Mouse (Mus musculus): ENCODE results near the gene Rps27a.
"Not testable (repeated sequence)": the region's sequence is repeated elsewhere in the genome, so short reads cannot be mapped to it uniquely, and the experiment has no call there.

Gene Rps27a

DNA sequence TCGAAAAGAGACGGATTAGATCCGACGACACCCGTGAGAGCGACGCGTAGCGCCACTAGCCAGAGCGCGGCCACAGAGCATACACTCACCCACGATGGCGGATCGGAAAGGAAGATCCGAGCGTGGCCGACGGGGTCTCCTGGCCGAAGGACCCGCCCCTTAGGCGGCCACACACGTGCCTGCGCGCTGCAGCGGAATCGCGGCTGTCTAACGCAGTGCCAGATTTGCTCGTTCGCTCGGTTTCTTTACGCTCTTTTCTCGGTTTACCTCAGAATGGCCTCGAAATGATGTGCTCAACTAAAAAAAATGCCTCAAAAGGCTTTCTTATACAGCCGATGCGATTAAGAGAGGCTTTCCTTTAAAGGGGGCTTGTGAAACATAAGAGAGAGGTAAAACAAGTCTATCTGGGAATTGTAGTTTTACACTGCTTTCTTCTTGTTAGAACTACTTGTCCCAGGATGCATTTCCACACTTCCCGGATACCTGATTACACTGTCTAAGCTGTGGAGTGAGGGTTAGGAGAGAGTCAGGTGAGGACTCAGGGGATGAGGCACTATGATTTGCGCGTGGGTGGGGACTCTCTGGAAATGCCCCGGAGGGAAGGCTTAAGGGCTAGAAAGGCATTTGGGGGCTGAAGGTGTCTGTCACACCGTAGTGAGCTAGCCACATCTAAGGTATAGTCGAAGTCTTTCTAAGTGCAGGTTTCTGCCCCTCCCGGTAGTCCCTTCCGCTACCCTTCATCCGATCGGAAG, at the start of gene Rps27a, which contains the start of gene Clhc1:
Rps27a (minus strand) TSS at position 358 of the 752 bp plus-strand sequence.
Clhc1 (plus strand) TSS at position 199 of the 752 bp plus-strand sequence.
- DNase-seq, result peak; percentile 94

- no peak for DNase-seq
Observed at GRCm38 (mm10) chr11:29597159-29597558, 49.2 kb upstream of the Rps27a start.

DNA sequence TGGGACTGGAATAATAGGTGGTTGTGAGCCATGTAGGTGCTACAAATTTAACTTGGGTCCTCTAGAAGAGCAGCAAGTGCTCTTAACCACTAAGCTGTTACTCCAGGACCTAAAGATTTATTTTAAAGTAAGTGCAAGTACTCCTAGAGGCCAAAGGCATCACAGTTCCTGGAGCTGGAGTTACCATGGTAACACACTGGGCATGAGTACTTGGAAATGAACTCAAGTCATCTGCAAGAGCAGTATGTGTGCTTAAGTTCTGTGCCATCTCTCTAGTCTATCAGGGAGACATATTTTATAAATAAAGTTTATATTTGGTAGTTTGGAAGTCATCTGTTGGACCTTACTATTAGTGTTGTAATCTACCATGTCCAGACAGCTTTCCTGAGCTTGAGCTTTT, 47.3 kb upstream of the Rps27a start:
- no peak for DNase-seq

DNA sequence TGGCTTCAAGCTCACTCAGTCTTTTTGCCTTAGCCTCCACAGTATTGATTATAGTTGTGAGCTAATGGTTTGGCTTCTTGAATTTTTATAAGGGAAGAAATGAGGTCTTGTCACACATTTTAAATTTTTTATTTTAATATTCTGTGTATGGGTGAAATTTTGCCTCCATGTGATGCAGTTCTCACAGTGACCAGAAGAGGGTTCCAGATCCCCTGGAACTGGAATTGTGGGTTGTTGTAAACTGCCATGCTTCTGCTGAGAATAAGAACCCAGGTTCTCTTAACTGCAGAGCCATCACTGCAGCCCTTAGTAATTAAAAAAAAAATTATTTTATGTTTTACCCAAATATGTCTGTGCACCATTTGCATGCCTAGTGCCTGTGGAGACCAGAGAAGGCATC, 31.7 kb upstream of the Rps27a start:
- peak; percentile 17 for DNase-seq

DNA sequence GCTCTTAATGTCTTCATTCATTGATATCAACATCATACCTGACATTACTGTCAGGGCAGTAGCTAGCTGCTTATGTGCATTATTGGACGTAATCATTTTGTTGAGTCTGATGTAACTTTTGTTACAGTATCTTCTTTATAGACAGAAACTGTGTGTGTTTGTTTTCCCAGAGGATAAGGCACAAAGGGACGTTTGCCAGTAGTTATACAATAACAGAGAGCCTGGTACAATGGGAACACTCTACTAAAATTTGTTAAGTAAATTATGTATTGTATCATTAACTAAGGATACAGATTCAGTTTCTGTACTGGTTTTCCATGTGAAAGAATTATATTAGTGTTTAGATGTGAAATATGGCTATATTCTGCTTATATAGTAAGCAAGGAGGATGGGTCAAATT, 24.7 kb upstream of the Rps27a start:
- DNase-seq, result no peak

- DNase-seq, result no peak
Observed at GRCm38 (mm10) chr11:29571536-29571935, 23.6 kb upstream of the Rps27a start.

- no peak for DNase-seq
Observed at GRCm38 (mm10) chr11:29563406-29563805, 15.5 kb upstream of the Rps27a start.

GRCm38 (mm10) chr11:29560990-29561389, 13.1 kb upstream of the Rps27a start:
- DNase-seq, result no peak

- no peak for DNase-seq
Observed at GRCm38 (mm10) chr11:29560452-29560851, 12.5 kb upstream of the Rps27a start.

GRCm38 (mm10) chr11:29549425-29549778, 1.5 kb upstream of the Rps27a start:
- peak; percentile 19 for DNase-seq

DNA sequence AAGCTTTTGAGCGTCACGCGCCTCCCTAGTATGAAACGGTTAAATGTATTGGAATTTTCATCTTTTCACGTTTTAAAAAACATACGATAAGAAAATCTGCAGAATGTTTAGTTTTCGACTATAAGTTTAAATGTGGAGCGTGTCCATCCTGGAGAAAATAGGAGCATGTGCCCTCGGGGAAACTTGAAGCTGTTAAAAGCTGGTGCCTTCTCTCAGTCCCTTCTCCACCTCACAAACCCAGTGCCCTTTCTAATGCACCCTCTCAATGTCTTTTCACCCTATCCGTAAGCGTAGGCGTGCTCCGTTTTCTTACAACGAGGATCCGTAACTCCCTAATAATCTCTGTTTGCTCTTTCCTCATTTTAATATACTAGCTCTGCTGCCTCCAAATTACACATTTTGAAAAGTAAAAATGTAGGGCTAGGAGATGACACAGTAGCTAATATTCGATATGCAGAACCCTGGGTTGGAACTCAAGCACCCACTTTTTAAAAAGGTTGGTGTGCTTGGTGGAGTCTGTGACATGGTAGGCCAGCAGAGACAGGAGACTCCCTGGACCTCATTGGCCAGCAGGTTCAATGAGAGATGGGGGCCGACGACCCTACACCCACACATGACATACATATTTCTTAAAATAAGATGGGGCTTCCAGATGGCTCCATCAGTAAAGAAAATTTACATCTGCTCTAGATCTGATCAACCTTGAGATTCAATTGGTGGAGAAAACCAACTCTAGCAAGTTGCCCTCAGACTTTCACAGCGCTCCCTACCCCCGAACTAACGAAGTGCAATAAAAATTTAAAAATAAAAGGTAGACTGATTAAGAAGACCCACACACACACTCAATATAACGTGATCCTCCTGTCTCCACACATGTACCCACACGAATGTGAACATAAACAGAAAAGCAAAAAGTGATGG, 855 bp upstream of the Rps27a start:
- DNase-seq, result no peak

DNA sequence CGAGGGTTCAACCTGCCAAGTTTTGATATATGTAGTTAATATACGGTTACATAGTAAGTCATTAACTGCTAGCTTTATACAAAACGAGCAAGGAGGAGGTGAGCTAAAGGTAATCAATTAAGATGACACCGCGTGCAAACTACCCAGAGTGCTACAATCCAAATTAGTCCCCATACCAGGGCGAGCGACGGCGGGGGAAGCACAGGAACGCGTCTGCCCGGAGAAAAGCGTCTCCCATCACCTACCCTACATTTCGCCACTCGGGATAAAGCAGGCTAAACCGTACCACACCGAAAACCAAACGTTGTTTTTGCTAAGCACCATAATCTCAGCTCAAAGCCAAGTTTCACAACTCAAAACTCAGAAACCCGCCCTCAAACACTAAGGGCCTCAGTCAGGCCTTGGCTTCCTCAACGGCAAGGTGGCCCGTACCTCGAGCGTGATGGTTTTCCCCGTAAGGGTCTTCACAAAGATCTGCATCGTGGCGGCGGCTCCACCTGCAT, 609 bp downstream of the Rps27a start:
- no peak for DNase-seq

DNA sequence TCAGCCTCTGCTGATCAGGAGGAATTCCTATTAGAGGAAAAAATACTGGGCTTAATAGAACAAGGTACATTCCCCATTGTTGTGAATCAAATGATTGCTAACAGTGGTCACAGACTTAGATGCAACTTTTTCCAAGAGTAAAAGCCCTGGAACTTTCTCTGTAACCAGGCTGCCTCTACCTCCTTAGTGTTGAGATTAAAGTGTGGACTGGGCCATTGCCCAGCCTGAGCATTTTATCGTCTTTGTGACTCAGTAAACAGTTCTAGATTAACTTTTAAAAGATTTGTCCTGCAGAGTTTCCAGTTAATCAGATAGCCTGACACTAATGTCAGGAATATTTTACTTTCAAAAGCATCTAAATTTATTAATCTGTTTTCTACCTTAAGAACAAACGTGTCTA, 1.1 kb downstream of the Rps27a start:
- DNase-seq, result no peak

DNA sequence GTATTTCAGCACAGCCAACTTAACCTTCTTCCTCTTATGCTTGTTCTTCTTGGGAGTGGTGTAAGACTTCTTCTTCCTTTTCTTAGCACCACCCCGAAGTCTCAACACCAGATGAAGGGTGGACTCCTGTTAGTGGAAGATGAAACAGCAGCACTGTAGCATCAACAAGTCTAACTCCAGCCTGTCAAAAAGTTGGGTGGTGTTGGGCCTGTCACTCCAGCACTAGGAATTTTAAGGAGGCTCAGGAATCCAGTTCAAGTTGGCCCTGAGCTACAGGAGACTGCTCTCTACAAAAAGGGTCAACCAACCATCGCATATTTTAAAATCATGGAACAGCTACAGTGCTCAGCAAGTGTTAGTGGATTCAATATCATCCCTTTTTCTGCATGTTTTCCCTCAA, 1.6 kb downstream of the Rps27a start:
- not testable (repeated sequence) for DNase-seq

- not testable (repeated sequence) for DNase-seq
Observed at GRCm38 (mm10) chr11:29545150-29545752, 2.7 kb downstream of the Rps27a start.

DNA sequence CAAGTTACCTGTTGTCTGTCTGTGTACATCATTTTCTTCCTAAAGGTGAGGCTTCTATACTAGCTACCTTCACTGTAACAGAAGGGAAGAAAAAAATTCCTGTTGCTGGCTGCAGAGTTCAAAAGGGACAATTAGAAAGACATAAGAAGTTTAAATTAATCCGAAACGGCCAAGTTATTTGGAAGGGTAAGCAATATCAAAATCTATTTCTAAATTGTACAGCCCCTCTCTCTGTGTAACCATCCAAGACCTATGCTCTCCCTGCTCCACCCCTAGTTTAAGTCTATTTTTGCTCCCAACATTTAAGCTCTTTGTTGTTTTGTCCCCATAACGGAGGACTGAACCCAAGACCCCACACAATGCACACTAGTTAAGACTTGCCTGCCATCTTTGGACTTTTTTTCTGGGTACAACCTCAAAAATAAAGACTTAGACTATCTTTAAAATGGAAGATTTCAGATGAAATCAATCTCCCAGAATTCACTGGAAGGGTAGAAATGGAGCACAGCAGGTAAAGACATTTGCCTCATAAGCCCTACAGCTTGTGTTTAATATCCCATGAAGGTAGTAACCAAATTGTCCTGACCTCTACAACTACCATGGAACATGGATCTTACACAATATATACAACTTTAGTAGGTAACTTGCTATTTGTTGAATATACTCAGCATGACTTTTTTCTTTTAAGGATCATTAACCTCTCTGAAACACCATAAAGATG, 3.5 kb downstream of the Rps27a start:
- DNase-seq, result no peak

GRCm38 (mm10) chr11:29538201-29538600, 9.7 kb downstream of the Rps27a start:
- DNase-seq, result no peak

DNA sequence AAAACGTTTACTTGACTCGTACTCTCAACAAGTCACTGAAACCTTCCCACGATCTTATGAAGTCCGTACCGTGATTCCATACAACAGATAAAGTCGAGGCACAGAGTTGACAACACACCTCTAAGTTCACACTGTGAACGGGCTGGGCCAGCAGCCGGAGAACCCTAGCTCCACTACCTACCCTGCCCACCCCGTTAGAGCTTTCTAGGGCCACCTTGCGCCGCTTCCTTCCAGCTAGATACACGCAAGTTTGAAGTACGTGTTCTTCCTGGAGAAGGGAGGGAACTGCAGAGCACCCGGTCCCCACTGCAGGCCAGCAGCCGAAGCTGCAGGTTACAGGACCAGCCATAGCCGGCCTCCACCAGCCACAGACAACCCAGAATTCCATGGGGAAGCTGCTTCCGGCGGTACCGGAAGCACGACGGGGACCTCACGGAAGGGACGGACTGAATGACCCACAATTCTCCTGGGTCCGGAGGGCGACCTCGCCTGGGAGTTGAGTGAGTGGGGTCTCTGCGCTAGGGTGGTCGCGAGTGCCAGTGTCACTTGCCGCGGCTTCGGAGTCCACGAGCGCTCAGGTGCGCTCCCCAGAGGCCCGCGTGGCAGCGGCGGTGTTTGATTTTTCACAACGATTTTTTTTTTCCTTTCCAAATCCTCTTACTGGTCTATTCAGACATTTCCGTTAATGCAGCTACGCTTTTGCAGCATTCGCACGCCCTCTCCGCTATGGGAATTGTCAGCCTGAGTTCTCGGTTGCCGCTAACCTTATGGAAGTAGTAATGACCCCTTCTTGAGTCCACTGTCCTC, 21.7 kb downstream of the Rps27a start, which contains the start of gene Mtif2:
Mtif2 (plus strand) TSS at position 421 of the 807 bp plus-strand sequence.
- DNase-seq, result peak; percentile 76

DNA sequence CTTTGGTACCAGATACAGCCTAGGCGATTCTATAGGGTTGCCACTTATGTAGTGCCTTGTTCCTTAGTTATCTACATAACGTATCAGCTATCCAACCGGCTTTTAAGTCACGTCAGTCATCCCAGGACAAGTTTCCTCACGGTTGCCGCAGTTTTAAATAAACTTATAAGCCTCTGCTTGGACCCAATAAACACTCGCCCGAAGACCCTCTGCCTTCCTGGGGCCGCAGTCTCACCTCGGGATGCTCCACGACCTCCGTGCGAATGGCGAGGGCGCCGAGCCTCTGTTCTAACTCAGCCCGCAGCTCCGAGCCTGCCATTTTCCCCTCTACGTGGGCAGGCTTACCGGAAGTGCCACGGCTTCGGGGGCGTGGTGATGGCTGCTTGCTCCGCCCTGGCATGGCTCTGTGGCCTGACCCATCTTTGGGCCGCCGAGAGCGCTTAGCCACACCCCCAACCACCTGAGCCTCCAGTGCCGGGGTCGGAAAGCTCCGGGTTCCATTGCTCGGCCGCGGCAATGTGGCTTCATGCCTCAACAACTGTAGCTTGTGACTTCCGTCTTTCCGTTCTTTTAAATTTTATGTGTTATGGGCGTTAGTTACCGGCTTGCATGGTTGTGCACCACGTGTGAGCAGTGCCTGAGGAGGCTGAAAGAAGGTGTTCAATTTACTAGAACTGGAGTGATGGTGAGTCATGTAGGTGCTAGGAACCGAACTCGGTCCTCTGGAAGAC, 33.1 kb downstream of the Rps27a start, which contains the start of gene Prorsd1:
Prorsd1 (minus strand) TSS at position 352 of the 731 bp plus-strand sequence.
- peak; percentile 96 for DNase-seq

GRCm38 (mm10) chr11:29514325-29514681, 33.6 kb downstream of the Rps27a start:
- peak; percentile 3 for DNase-seq
